Mouse (Mus musculus) myocyte (in vitro differentiated cells): ENCODE results near the gene Smco1.

Source experiments
- CEBPB ChIP-seq: IDR thresholded peaks from 2 replicates; pipeline ENCODE4 v1.6.1; 2011; ENCODE audit warnings: mild to moderate bottlenecking, moderate library complexity; ENCODE audit not compliant: poor library complexity, insufficient read depth, severe bottlenecking
- MYOG ChIP-seq, 3 experiments: IDR thresholded peaks; one replicate each; pipeline ENCODE4 v1.6.1; 2011; ENCODE audit warnings: control low read depth in 2 of 3, low read depth in 2 of 3, mild to moderate bottlenecking in 2 of 3; ENCODE audit not compliant: insufficient read length in 2 of 3, control insufficient read depth in 1 of 3, insufficient read depth in 1 of 3
- POLR2A ChIP-seq: IDR thresholded peaks from one replicate; pipeline ENCODE4 v1.6.1; 2011; ENCODE audit warnings: low read depth, mild to moderate bottlenecking, control low read depth, moderate library complexity; ENCODE audit not compliant: insufficient read length
- SRF ChIP-seq: IDR thresholded peaks from one replicate; pipeline ENCODE4 v1.6.1; 2011; ENCODE audit warnings: low read depth; ENCODE audit not compliant: control insufficient read depth, insufficient read length
- USF1 ChIP-seq: IDR thresholded peaks from one replicate; pipeline ENCODE4 v1.6.1; 2011; ENCODE audit warnings: low read depth, mild to moderate bottlenecking, control low read depth, moderate library complexity

DNA sequence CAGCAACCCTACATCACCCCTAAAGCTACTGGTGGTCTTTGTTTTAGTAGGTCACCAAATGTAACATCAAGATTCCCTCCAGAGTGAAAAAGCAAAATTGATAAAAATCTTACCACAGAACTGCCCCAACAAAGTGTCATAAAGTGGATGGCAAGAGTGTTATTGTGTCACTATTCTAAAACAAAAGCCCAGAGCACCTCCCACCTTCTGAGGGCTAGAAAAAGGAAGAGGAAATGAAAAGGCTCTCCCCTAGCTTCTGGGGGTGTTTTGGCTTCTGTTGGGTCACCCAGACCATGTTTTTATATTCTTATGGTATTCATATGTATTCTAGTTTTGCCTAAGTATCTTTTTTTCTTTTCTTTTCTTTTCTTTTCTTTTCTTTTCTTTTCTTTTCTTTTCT lies 48.9 kb upstream of the Smco1 start:
- no peak for TF ChIP-seq POLR2A
- TF ChIP-seq CEBPB, result no peak
- TF ChIP-seq SRF, result no peak
- no peak for TF ChIP-seq USF1
- no peak for TF ChIP-seq MYOG (IDR thresholded peaks at IDR 0.05; ENCODE audit: control insufficient read depth in 1 of 3, insufficient read depth in 1 of 3, insufficient read length in 2 of 3, low read depth in 2 of 3)
